Mouse (Mus musculus) heart, adult 2 months (tissue): ENCODE measurements at regions not wholly inside any gene's neighbourhood (a gene's known extent, or its start where the extent isn't known, plus 50 kb on each side); places are given as distances from the start of the nearest gene placed in this dataset.

Source experiments
- CTCF ChIP-seq: fragments of 200-600 bp; IDR thresholded peaks from 2 replicates; pipeline ENCODE4 v1.8.1; 2022; ENCODE audit warnings: antibody characterized with exemption, mild to moderate bottlenecking, moderate library complexity
- EP300 ChIP-seq: fragments of 200-500 bp; IDR thresholded peaks from 2 replicates; pipeline ENCODE4 v1.6.1; 2011; ENCODE audit warnings: low read depth, low read length, control low read depth; ENCODE audit not compliant: insufficient read depth
- POLR2A ChIP-seq: fragments of 200-500 bp; IDR thresholded peaks from 2 replicates; pipeline ENCODE4 v1.6.1; 2011; ENCODE audit warnings: mild to moderate bottlenecking, low read depth, low read length, control low read depth; ENCODE audit not compliant: insufficient read depth

- TF ChIP-seq CTCF (no peak), POLR2A (no peak), EP300 (no peak)
Observed at GRCm38 (mm10) chr1:120974661-120975060, 357.7 kb downstream of the Insig2 start.
